Mouse (Mus musculus): ENCODE data around the gene Cd8b1.

GRCm38 (mm10) chr6:71376711-71377110 lies 54.1 kb downstream of the Cd8b1 start:
- TF ChIP-seq CTCF (IDR thresholded peaks at IDR 0.05; ENCODE audit: low read depth): no peak
- TF ChIP-seq EP300 (IDR thresholded peaks at IDR 0.05; ENCODE audit: low read depth): no peak

Data from liver, postnatal 0 days (tissue).